Mouse (Mus musculus): ENCODE measurements around the gene Polr3b. TPM values are rescaled to one million over a fixed set of nuclear protein-coding genes. Genes with fewer than 3 reads are reported as not detected.

The Polr3b gene
- total and polyA plus RNA-seq, 2 experiments from 2014 or later = 8.7 to 11.1 TPM

DNA sequence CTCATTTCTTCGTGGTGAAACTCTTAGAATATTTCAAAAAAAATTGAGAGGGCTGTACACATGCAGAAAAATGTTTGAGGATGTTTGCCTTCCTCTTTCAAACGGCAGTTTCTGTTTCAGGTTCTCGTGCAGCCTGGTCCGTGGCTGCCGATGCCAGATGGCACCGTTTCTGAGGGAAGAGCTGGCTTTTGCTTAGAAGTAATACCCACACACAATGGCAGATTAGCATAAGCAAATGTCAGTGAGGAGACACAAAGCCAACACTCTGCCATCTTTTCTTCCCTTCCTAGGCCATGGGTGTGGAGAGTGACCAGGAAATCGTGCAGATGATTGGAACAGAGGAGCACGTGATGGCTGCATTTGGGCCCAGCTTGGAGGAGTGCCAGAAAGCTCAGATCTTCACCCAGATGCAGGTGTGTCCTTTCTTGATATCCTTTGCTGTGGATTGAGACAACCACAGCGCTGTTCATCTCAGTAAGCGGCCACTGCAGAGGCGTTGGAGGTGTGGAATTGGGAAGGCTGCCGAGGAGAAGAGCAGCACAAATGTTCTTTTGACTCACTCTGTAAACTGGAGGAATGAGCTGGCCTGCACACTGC, 24.5 kb downstream of the Polr3b start:
- H3K27ac ChIP-seq = no peak overlapping the region
- no peaks in the 10 kb centered on the region for H3K27me3 ChIP-seq (ENCODE audit: insufficient read depth, low read length)
- no peak for TF ChIP-seq CTCF (IDR thresholded peaks at IDR 0.05; ENCODE audit: low read depth)
- no peak overlapping the region for H3K4me3 ChIP-seq (ENCODE audit: low read length)
- H3K36me3 ChIP-seq (ENCODE audit: insufficient read depth, low read length) = peaks cover 6% of the 10 kb centered on the region; the same call in 1 of the 2 replicates
- no peak overlapping the region for H3K9ac ChIP-seq (replicated peaks; ENCODE audit: low read length)
- 52% methylated on average over 12 of the region's 12 CpGs for WGBS
- DNase-seq (ENCODE audit: low spot score) (peak; percentile 66), ATAC-seq (peak; percentile 66)
- H3K4me2 ChIP-seq (ENCODE audit: low read depth, low read length) = 0 out of 2 replicates have a peak overlapping the region, but pooled peaks have one; percentile 13
- no peaks in the 10 kb centered on the region for H3K9me3 ChIP-seq (ENCODE audit: low read length)
- H3K4me1 ChIP-seq (ENCODE audit: insufficient read depth, low read length) = no peaks in the 10 kb centered on the region; the same call in 1 of the 2 replicates

DNA sequence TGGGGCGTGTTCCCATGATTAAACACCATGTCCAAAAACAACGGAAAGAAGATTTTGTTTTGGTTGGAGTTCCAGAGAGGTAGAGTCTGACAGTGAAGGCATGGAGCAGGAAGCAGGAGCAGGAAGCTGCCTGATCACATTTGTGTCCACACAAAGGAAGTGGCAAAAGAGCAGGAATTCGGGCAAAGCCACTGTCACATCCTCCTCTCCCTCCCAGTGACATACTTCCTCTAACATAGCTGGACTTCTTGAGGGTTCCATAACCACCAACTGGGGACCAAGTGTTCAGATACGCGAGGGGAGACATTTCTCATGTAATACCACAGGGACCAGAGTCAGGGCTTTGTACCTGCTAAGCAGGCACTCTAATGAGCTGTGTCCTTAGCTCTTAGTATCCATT, 25.2 kb downstream of the Polr3b start:
- Histone ChIP-seq H3K36me3 (ENCODE audit: insufficient read depth, low read length) (peaks cover 6% of the 10 kb centered on the region; the same call in 1 of the 2 replicates), H3K9me3 (ENCODE audit: low read length) (no peaks in the 10 kb centered on the region), H3K27ac (no peak overlapping the region), H3K4me2 (ENCODE audit: low read depth, low read length) (no peak overlapping the region), H3K27me3 (ENCODE audit: insufficient read depth, low read length) (no peaks in the 10 kb centered on the region), H3K4me3 (ENCODE audit: low read length) (no peak overlapping the region), H3K4me1 (ENCODE audit: insufficient read depth, low read length) (no peaks in the 10 kb centered on the region; the same call in 1 of the 2 replicates), H3K9ac (replicated peaks; ENCODE audit: low read length) (no peak overlapping the region)
- no peak for TF ChIP-seq CTCF (IDR thresholded peaks at IDR 0.05; ENCODE audit: low read depth)
- no peak for ATAC-seq
- DNase-seq (ENCODE audit: low spot score) = no peak
- WGBS = 90% methylated on average over 5 of the region's 5 CpGs

DNA sequence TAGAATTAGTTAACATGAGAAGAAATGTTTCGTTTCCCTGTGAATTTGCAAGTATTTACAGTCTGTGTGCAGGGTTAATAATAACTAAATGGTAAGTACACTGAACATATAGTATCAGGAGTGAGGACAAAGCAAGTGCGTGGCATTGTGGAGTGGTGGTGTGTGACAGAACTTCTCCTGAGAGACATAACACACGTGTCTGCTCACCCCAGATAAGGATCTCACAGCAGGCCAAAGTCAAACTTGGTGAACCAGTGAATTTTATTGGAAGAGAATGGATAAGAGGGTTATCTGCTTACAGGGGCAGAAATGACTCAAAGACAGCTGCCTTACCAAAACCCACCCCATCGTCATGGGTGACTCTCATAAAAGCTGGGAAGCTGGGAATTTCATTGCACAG, 26.8 kb downstream of the Polr3b start:
- H3K9me3 ChIP-seq (ENCODE audit: low read length) = no peaks in the 10 kb centered on the region
- peaks cover 6% of the 10 kb centered on the region; the same call in 1 of the 2 replicates for H3K36me3 ChIP-seq (ENCODE audit: insufficient read depth, low read length)
- no peak overlapping the region for H3K4me3 ChIP-seq (ENCODE audit: low read length)
- no peaks in the 10 kb centered on the region for H3K27me3 ChIP-seq (ENCODE audit: insufficient read depth, low read length)
- no peak overlapping the region for H3K9ac ChIP-seq (replicated peaks; ENCODE audit: low read length)
- H3K27ac ChIP-seq = no peak overlapping the region
- H3K4me1 ChIP-seq (ENCODE audit: insufficient read depth, low read length) = no peaks in the 10 kb centered on the region; the same call in 1 of the 2 replicates
- 79% methylated on average over 4 of the region's 4 CpGs for WGBS
- DNase-seq (ENCODE audit: low spot score) (no peak), ATAC-seq (no peak)
- TF ChIP-seq CTCF (IDR thresholded peaks at IDR 0.05; ENCODE audit: low read depth) = no peak
- no peak overlapping the region for H3K4me2 ChIP-seq (ENCODE audit: low read depth, low read length)

DNA sequence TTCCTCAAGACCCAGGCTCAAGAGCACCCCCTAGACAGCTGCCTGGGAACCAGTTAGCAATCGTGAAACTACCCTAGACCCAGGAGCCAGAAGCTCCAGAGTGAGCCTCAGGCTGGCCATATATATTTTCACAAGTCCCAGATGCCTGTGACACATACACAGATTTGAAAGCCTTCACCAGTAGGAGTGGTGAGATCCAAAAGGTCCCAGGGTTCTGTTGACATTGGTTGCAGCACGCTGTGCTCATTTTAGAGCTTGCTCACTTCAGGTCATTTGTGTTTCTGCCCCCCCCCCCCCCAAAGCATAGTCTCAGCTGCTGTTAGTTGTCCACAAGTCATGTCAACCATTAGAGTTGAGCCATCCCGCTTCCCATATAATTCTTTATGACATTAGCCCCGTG, 31.9 kb downstream of the Polr3b start:
- no peak overlapping the region for H3K4me2 ChIP-seq (ENCODE audit: low read depth, low read length)
- ATAC-seq (no peak), DNase-seq (ENCODE audit: low spot score) (no peak)
- H3K4me1 ChIP-seq (ENCODE audit: insufficient read depth, low read length) = no peaks in the 10 kb centered on the region
- H3K27ac ChIP-seq = no peak overlapping the region
- no peak for TF ChIP-seq CTCF (IDR thresholded peaks at IDR 0.05; ENCODE audit: low read depth)
- H3K9ac ChIP-seq (replicated peaks; ENCODE audit: low read length) = no peak overlapping the region
- H3K4me3 ChIP-seq (ENCODE audit: low read length) = no peak overlapping the region
- no peaks in the 10 kb centered on the region for H3K9me3 ChIP-seq (ENCODE audit: low read length)
- H3K27me3 ChIP-seq (ENCODE audit: insufficient read depth, low read length) = no peaks in the 10 kb centered on the region
- WGBS = 74% methylated on average over 4 of the region's 4 CpGs
- H3K36me3 ChIP-seq (ENCODE audit: insufficient read depth, low read length) = no peaks in the 10 kb centered on the region

DNA sequence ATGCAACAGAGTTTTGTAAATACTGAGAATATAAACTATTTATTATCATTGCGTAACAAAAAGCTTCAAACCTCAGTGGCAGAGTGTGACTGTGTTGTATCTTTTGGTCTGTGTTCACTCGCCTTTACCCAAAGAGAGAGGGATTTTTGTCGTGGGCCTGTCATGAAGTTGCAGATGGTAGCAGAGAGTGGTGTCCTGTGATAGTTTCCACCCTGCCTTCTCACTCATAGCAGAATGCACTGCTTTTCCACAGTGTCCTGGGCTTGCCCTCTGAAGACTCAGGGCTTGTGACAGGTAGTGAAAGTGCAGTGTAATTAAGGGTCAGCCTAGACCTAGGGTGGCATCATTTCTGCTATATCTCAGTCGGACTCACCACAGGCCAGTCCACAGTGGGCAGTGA, 32.6 kb downstream of the Polr3b start:
- Histone ChIP-seq H3K36me3 (ENCODE audit: insufficient read depth, low read length) (no peaks in the 10 kb centered on the region), H3K9me3 (ENCODE audit: low read length) (no peaks in the 10 kb centered on the region), H3K9ac (replicated peaks; ENCODE audit: low read length) (no peak overlapping the region), H3K4me2 (ENCODE audit: low read depth, low read length) (no peak overlapping the region), H3K27me3 (ENCODE audit: insufficient read depth, low read length) (no peaks in the 10 kb centered on the region), H3K27ac (no peak overlapping the region), H3K4me3 (ENCODE audit: low read length) (no peak overlapping the region), H3K4me1 (ENCODE audit: insufficient read depth, low read length) (no peaks in the 10 kb centered on the region)
- no peak for TF ChIP-seq CTCF (IDR thresholded peaks at IDR 0.05; ENCODE audit: low read depth)
- 88% methylated on average over 4 of the region's 4 CpGs for WGBS
- no peak for ATAC-seq
- no peak for DNase-seq (ENCODE audit: low spot score)

DNA sequence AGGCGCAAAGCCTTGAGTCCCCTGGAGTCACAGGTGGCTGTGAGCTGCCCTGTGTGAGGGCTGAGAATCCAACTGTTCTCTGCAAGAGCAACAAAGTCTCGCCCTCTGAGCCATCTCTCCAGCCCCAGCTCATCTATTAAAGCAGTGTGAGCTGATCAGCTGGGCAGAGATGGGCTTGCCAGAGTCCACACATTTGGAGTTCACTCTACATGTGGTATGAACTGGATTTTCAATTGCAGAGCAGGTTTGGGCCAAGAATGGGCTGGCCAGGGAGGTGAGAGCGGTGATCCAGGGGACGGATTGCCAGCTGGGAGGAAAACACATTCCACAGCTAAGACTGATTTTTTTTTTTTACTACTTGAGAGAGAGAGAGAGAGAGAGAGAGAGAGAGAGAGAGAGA, 34.5 kb downstream of the Polr3b start:
- H3K4me2 ChIP-seq (ENCODE audit: low read depth, low read length) = no peak overlapping the region
- ATAC-seq = peak; percentile 32; the same call in 1 of the 2 replicates
- H3K4me3 ChIP-seq (ENCODE audit: low read length) = no peak overlapping the region
- no peak for TF ChIP-seq CTCF (IDR thresholded peaks at IDR 0.05; ENCODE audit: low read depth)
- H3K9me3 ChIP-seq (ENCODE audit: low read length) = no peaks in the 10 kb centered on the region
- WGBS = 64% methylated on average over 4 of the region's 4 CpGs
- H3K27me3 ChIP-seq (ENCODE audit: insufficient read depth, low read length) = no peaks in the 10 kb centered on the region
- DNase-seq (ENCODE audit: low spot score) = peak; percentile 23
- H3K27ac ChIP-seq = no peak overlapping the region
- H3K4me1 ChIP-seq (ENCODE audit: insufficient read depth, low read length) = no peaks in the 10 kb centered on the region
- H3K9ac ChIP-seq (replicated peaks; ENCODE audit: low read length) = no peak overlapping the region
- no peaks in the 10 kb centered on the region; the same call in 1 of the 2 replicates for H3K36me3 ChIP-seq (ENCODE audit: insufficient read depth, low read length)

DNA sequence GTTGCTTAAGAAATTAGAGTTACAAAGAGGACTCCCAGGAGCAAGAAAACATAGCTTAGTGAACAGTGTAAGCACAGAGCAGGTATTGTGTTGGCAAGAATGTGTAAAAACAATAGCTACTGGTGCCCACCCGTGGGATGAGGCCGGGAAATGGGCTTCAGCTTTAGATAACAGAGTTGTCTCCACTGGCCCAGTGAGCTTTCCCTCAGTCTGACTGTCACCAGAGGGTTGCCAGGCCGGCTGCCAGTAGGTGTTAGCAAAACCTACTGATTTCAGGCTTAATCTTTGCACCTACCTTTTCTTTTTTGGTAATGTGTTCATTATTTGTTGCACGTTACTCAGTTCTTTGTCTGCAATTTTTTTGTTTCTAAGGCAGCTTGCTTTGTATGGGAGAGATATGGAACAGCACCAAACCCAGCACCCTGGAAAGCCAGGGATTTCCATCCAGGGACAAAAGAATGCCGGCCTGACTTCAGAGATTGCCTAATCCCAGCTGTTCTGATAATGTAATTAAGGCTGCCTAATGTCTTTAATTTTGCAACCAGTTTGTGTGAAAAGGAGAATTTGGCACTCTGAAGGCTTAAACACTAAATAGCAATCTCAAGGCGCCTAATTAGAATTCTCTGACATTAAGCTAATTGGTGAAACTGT, 35.5 kb downstream of the Polr3b start:
- TF ChIP-seq CTCF (IDR thresholded peaks at IDR 0.05; ENCODE audit: low read depth) = no peak

More for the DNA sequence above, 35.5 kb downstream of the Polr3b start:
- 35% methylated on average over 6 of the region's 6 CpGs for WGBS
- ATAC-seq (no peak), DNase-seq (ENCODE audit: low spot score) (peak; percentile 20)
- H3K4me3 ChIP-seq (ENCODE audit: low read length) = no peak overlapping the region
- H3K36me3 ChIP-seq (ENCODE audit: insufficient read depth, low read length) = no peaks in the 10 kb centered on the region; the same call in 1 of the 2 replicates
- H3K9me3 ChIP-seq (ENCODE audit: low read length) = no peaks in the 10 kb centered on the region
- H3K27ac ChIP-seq = peak overlapping the region; percentile 36
- H3K4me2 ChIP-seq (ENCODE audit: low read depth, low read length) = no peak overlapping the region
- H3K4me1 ChIP-seq (ENCODE audit: insufficient read depth, low read length) = no peaks in the 10 kb centered on the region
- H3K27me3 ChIP-seq (ENCODE audit: insufficient read depth, low read length) = no peaks in the 10 kb centered on the region
- no peak overlapping the region for H3K9ac ChIP-seq (replicated peaks; ENCODE audit: low read length)

Measured in hindbrain, postnatal 0 days (tissue).